Mouse (Mus musculus): ENCODE measurements at regions not wholly inside any gene's neighbourhood (a gene's known extent, or its start where the extent isn't known, plus 50 kb on each side); places are given as distances from the start of the nearest gene placed in this dataset.
A peak's percentile ranks its signal among the peaks of the same experiment; 100 is the strongest.

DNA sequence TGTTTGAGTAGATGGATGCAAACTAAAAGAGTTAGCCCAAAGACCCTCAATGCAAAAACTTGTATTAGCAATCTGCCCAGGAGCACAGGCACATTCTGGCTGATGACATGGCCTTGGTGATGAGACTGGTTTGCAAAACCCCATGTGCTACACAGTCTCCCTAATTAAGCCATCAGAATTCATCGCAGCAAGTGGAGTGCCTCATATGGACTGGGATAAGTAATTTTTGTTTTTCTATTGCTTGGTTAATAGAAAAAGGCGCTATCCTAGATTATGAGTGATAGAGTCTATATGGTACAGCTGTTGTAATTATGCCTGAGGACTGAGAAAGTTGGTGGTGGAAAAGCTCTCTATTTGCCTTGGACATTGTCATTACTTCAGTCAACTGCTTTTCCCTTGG, 155.2 kb upstream of the Robo1 start:
- DNase-seq (ENCODE audit: low read depth, low spot score): no peak

DNA sequence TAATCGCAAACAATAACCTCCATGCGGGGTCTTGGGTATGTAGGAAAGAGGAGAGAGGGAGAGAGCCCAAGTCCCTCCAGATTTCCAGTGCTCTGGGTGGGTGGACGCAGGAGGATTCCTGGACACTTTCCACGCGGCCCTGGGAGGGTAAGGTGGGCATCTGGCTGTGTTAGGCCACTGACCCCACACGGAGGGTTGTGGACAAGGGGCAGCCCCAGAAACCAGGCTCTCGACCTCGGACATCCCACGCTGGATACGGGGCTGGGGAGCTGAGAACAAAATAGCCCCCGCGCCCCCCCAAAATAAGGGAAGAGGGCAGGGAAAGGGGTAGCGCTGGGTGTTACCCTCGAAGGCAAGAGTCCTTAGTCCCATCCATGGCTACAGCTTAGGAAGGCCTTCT, 150.2 kb upstream of the Robo1 start:
- DNase-seq (ENCODE audit: low read depth, low spot score): no peak

DNA sequence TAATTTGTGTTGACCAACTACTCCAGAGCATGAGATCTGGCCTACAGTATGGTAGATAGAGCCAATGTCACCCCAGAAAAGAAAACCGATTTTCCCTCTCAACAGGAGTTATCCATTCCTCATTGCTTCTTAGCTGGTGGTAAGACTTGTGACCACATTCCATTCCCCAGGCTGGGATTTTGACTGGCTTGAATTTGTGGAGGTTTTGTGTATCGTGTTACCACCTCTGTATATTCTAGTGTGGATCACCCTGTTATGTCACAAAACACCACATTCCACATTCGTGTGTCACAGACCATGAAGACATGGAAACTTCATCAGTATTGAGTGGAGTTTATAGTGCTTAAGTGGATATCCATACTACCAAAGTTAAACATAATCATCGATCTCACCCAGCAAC, 148.7 kb upstream of the Robo1 start:
- peak; percentile 12 for DNase-seq (ENCODE audit: low read depth, low spot score)

DNA sequence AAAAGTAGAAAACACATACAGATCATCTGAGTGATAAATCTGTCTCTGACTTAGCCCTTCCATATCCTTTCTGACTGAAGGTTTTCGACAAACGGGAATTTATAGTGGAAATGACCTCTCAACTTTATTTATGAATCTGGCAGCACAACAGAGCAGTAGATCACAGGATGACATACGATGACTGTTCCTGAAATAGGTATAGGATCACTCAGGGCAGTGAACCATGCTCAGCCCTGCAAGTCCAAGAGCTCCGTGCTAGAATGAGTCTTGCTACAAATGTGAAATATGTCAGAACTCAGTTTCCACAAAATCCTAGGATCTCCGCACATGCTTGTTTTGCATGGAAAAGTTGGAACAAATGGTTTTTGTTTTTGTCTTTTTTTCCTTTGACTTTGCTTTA, 132.4 kb upstream of the Robo1 start:
- peak; percentile 19 for DNase-seq (ENCODE audit: low read depth, low spot score)

DNA sequence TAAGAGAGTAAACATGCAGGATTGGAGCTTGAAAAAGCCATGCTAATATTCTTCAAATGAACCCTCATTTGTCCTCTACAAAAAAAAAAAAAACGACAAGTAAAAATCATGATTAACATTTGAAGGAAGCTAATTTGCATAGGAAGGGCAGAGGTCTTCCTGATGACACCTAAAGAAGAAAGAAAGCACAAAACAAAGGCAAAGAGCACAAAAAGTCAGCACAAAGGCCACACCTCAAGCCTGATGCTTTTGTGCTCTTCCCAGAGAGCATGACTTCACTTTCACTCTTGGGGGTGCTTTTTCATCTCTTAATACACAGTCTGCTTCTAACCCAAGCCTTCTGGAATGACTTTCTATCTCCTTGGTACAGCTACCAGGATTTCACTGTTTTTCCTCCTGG, 113.8 kb upstream of the Robo1 start:
- no peak for DNase-seq (ENCODE audit: low read depth, low spot score)

DNA sequence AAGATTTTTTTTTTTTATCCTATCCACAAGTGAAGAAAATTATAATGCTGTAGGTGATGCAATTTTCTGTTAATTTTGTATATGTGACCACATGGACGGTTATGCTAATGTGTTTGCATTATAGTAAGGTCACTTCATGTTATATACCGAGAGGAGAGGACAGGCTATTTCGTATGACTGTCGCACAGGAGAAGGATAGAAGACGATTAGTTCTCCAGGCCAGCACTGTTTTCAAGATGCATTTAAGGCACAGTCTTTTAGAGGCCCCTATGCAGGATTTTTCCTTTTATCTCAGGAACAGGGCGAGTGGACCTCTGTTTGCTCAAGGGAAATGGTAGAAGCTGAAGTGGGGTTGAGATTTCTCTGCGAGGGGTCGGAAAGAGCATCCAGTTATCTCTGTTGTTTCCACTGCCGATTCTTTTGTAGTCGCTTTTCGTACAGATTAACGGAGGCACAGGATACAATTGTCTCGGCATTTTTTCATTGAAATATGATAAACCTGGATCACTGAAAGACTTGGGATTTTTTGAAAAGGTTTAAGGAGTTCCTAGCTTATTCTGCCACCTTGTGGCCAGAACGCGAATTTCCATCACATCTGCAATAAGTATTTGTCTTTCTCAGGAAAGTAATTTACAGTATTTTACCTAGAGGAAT, 92.6 kb upstream of the Robo1 start:
- peak; percentile 72 for DNase-seq (ENCODE audit: low read depth, low spot score)

DNA sequence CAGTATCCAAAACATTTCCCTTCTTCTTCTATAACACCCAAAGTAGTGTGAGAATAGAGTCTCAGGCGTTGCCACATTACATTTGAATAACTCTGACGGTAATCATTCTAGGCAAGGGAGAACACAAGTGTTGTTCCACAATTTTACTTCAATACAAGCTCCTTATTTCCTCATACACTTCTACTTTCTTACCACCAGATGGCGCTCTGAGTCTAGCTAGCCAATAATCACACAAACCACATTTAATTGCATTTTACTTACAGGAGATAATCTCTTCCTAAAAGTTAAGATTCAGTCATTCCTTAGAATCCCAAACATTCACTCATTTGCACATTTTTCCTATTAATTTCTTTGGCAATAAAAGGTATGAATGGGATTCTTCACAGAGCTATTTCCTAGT, 90.1 kb upstream of the Robo1 start:
- DNase-seq (ENCODE audit: low read depth, low spot score): no peak

DNA sequence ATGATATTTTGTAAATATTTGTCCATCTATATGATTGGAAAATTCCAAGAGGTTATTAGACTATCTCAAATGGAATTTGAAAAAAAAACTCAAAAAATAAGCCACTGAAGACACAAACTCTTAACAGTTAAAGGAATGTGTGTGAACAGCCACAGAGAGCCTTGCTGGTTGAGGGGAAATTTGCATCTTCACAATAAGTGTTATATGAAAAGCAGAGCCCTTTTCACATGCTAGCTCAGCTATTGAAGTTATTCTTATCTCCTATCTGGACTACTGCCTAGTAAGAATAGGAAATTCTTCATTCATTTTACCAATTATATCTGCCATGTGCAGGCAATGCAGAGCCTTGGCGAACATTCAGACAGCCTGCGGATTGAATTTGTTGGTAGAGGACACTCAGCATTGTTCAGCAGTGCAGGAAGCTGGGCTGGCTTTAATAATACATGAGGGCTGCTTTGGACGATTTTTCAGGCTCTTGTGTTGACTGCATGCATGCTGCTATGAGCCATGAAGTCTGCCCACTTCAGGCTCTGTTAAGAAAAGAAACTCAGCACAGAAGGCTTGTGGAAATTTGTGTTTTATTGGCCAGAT, 86.1 kb upstream of the Robo1 start:
- DNase-seq (ENCODE audit: low read depth, low spot score): no peak

DNA sequence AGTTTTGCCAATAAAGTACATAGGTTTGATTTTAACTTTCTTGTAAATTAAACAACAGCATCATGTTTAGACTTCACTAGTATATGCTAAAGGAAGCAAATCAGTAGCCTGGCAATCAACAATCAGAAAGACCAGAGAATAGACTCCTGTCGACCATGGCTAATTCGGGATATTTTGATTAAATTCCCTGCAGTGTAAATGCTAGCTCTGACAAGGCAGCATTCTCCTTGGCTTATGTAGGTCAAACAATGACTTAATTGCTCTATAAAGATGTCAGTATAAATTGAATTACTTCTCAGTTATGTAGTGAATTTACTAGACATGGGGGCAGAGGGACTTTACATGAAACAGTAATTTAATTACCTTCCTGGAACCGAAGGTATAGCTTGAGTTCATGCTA, 84.2 kb upstream of the Robo1 start:
- no peak for DNase-seq (ENCODE audit: low read depth, low spot score)

DNA sequence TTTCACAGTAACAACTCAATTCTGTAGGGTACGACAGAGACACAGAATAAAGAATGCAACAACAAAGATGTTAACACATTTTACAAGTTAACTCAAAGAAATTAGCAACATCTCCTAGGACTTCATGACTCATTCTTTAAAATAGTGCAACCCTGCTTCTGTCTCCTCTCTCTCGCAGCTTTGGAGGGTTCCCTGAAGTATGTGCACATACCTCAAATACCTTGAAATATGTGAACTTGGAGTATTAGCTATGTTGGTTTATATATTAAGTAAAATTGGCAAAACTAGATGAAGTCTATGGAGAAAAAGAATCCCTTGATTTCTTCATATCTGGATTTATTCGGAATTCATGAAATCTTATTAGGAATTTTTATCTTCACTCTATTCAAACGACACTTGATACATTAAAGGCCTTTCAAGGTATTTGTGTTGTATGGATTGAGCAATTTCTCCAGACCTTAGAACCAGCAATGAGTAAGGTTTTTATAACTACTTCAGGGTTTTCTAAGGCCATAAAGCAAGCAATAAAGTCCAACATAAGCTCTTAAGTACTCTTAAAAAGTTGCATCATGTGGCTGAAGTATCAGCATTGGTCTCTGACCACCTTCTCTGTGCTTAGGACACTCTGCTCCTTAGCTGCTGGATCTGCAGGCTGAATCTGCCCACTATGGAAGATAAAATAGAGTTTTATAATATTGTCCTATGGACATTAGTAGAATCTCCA, 82.8 kb upstream of the Robo1 start:
- DNase-seq (ENCODE audit: low read depth, low spot score): no peak

DNA sequence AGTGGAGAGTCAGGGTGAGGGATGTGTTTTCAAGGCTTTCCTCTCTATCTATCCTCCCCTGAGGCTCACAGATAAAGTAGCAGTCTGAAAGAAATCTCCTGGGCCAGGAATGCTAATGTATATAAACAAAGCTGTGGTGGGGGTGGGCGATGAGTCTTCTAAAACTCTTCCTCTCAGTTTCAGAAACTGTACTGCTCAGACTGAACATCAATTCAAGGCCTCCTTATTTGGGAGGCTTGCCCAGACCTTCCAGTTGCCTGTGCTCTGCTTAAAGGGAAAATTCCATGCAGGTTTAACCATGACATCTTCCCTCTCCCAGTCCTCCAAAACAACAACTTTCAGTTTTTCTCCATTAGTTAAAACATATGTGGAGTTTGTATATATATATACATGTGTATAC, 73.7 kb upstream of the Robo1 start:
- no peak for DNase-seq (ENCODE audit: low read depth, low spot score)

DNA sequence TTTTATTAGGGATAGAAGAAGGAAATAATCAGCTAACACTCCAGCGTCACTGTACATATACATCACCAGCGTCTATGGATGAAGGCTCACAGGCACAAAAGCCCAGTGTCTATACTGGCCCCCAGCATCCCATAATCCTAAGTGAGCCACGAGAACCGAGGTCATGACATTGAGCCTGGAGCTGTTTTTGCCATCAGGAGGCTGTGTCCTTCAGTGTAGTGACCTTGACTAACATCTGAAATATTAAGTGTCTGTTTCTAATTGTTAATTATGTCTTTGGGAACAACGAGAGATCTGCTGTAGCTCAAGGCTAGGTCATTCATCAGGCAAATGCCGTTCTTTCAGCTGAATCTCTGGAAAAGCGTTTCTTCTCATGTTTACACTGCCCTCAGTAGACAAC, 68.5 kb upstream of the Robo1 start:
- no peak for DNase-seq (ENCODE audit: low read depth, low spot score)

DNA sequence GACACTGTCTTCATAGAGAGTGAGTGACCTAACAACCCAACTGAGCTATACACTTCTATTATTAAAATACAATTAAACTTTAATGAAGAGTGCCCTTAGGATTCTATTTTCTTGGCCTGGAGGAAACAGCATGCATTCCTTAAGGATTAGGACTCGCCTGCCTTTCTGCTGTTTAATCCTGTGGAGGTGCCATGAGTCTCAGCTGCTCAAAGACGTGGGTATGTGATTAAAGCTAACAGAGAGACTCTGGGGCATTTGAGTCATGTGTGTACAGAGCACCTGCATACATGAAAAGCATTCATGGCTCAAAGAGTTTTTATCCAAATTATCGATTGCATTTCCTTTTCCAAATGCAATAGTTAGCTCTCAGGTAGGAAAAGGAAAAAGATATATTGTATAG, 51.7 kb upstream of the Robo1 start:
- no peak for DNase-seq (ENCODE audit: low read depth, low spot score)

All from mesoderm, embryonic 11.5 days (tissue).